10 mouse cellular contexts compared by ENCODE assay signal in genomic region chr13:48663211-48663987, GRCm38 (mm10). TPM values are rescaled to one million over a fixed set of nuclear protein-coding genes. Genes with fewer than 3 reads are reported as not detected.
DNase-seq lines count a peak whose midpoint lies in the region; ATAC-seq lines count a peak whose summit lies in the region.
"Had no signal": no experiment of that assay in that cellular context is flagged by ENCODE, and none has a peak within 500 bp of the region (broad histone marks: within the 10 kb centered on the region; RNA-seq: fewer than 3 reads in every experiment).

No protein-coding gene starts in this region.

- no peaks in the 10 kb centered on the region for H3K9me3 ChIP-seq in kidney, embryonic 14.5 days (ENCODE audit: control insufficient read depth, low read length)
- no peaks in the 10 kb centered on the region for H3K9me3 ChIP-seq in hindbrain, embryonic 14.5 days (ENCODE audit: control insufficient read depth, low read length)
- H3K9me3 ChIP-seq in midbrain, embryonic 15.5 days = no peaks in the 10 kb centered on the region

- no peak for DNase-seq in kidney, postnatal 14 days
- DNase-seq in embryo, embryonic 11 days = peak; percentile 65
- DNase-seq in hindbrain, embryonic 14.5 days (ENCODE audit: low spot score) = peak; percentile 35
- DNase-seq in left cerebral cortex, adult 18-20 months (ENCODE audit: low spot score in 2 of 2) = no peak
- DNase-seq in layer of hippocampus, postnatal 14 days (ENCODE audit: low spot score in 2 of 2) = no peak

- WGBS in kidney, embryonic 14.5 days = 2% methylated on average over 54 of the region's 54 CpGs
- 2% methylated on average over 53 of the region's 54 CpGs for WGBS in hindbrain, embryonic 14.5 days
- WGBS in midbrain, embryonic 15.5 days = 2% methylated on average over 45 of the region's 54 CpGs

- H3K27ac ChIP-seq in kidney, embryonic 14.5 days (ENCODE audit: low read depth, low read length) = no peak overlapping the region
- no peak overlapping the region for H3K27ac ChIP-seq in hindbrain, embryonic 14.5 days
- H3K27ac ChIP-seq in midbrain, embryonic 15.5 days = no peak overlapping the region

- peaks cover 16% of the 10 kb centered on the region; the same call in 1 of the 2 replicates for H3K4me1 ChIP-seq in kidney, embryonic 14.5 days (ENCODE audit: control insufficient read depth, insufficient read depth, low read length)
- H3K4me1 ChIP-seq in hindbrain, embryonic 14.5 days (replicated peaks; ENCODE audit: control insufficient read depth, insufficient read depth, low read length) = peaks cover 8% of the 10 kb centered on the region; the same call in 1 of the 2 replicates
- H3K4me1 ChIP-seq in midbrain, embryonic 15.5 days = peaks cover 33% of the 10 kb centered on the region

- 0 out of 2 replicates have a peak, but pooled peaks have one; percentile 8 for ATAC-seq in kidney, embryonic 14.5 days (ENCODE audit: low FRiP score, low TSS enrichment)
- no peak for ATAC-seq in hindbrain, embryonic 14.5 days (ENCODE audit: low FRiP score)
- ATAC-seq in midbrain, embryonic 15.5 days (replicated peaks) = no peak
- no peak for ATAC-seq in erythroblast, adult 5-6 weeks (replicated peaks; ENCODE audit: low FRiP score, poor library complexity, severe bottlenecking)

- H3K4me2 ChIP-seq in kidney, embryonic 14.5 days (replicated peaks; ENCODE audit: low read depth, low read length) = peak overlapping the region; percentile 92
- peak overlapping the region; percentile 56 for H3K4me2 ChIP-seq in hindbrain, embryonic 14.5 days (replicated peaks)
- H3K4me2 ChIP-seq in midbrain, embryonic 15.5 days = peak overlapping the region; percentile 55

- peak overlapping the region; percentile 49 for H3K4me3 ChIP-seq in kidney, embryonic 14.5 days (ENCODE audit: low read length)
- H3K4me3 ChIP-seq in hindbrain, embryonic 14.5 days (replicated peaks; ENCODE audit: low read length) = peak overlapping the region; percentile 30
- H3K4me3 ChIP-seq in midbrain, embryonic 15.5 days = peak overlapping the region; percentile 32

- H3K9ac ChIP-seq in kidney, embryonic 14.5 days (ENCODE audit: low read depth, low read length) = peak overlapping the region; percentile 45
- H3K9ac ChIP-seq in hindbrain, embryonic 14.5 days = 0 out of 2 replicates have a peak overlapping the region, but pooled peaks have one; percentile 14
- no peak overlapping the region for H3K9ac ChIP-seq in midbrain, embryonic 15.5 days

- peaks cover 94% of the 10 kb centered on the region for H3K27me3 ChIP-seq in kidney, embryonic 14.5 days (ENCODE audit: control insufficient read depth, insufficient read depth, low read length)
- H3K27me3 ChIP-seq in hindbrain, embryonic 14.5 days (ENCODE audit: control insufficient read depth, insufficient read depth, low read length) = peaks cover 94% of the 10 kb centered on the region
- peaks cover 84% of the 10 kb centered on the region for H3K27me3 ChIP-seq in midbrain, embryonic 15.5 days (replicated peaks)

- no peaks in the 10 kb centered on the region for H3K36me3 ChIP-seq in kidney, embryonic 14.5 days (ENCODE audit: control insufficient read depth, insufficient read depth, low read length)
- H3K36me3 ChIP-seq in hindbrain, embryonic 14.5 days (replicated peaks; ENCODE audit: control insufficient read depth, insufficient read depth) = no peaks in the 10 kb centered on the region
- H3K36me3 ChIP-seq in midbrain, embryonic 15.5 days (replicated peaks) = no peaks in the 10 kb centered on the region
- H3K36me3 ChIP-seq: G1E had no signal

RNA-seq across cellular contexts. Expression of gene Barx1, which starts 0.6 kb away (rescaled TPM):
- polyA plus RNA-seq in kidney, embryonic 14.5 days (2014; fragmentation: Nextera tagmentation; extraction: Ambion mirVana) = 0.46 TPM in 1 of 2 replicates, not detected in the other
- not detected in 2 replicates for polyA plus RNA-seq in hindbrain, embryonic 14.5 days (2014; fragmentation: Nextera tagmentation; extraction: Ambion mirVana)
- polyA plus RNA-seq in midbrain, embryonic 15.5 days (2015; fragmentation: Nextera tagmentation; extraction: Ambion mirVana) = not detected in 2 replicates
- not detected in 2 replicates for total RNA-seq in erythroblast, adult 5-6 weeks (2015; ENCODE audit: low replicate concordance)
- total RNA-seq in erythroblast, adult 5-6 weeks (2017; ENCODE audit: low replicate concordance) = not detected in 2 replicates
- total RNA-seq in left cerebral cortex, adult 18-20 months (2021) = not detected
- total RNA-seq in layer of hippocampus, postnatal 14 days (2021) = not detected
- total RNA-seq: G1E; left cerebral cortex, postnatal 36 days had no signal
- polyA plus RNA-seq: G1E had no signal

RNA-seq across cellular contexts. Expression of gene Ptpdc1, which starts 37.9 kb away (rescaled TPM):
- polyA plus RNA-seq in kidney, embryonic 14.5 days (2014; fragmentation: Nextera tagmentation; extraction: Ambion mirVana) = 6.5 and 15.0 TPM in 2 replicates
- polyA plus RNA-seq in hindbrain, embryonic 14.5 days (2014; fragmentation: Nextera tagmentation; extraction: Ambion mirVana) = 21.6 and 21.7 TPM in 2 replicates
- polyA plus RNA-seq in midbrain, embryonic 15.5 days (2015; fragmentation: Nextera tagmentation; extraction: Ambion mirVana) = 16.1 and 18.6 TPM in 2 replicates
- total RNA-seq in erythroblast, adult 5-6 weeks (2015; ENCODE audit: low replicate concordance) = 1.0 TPM in 1 of 2 replicates, not detected in the other
- total RNA-seq in erythroblast, adult 5-6 weeks (2017; ENCODE audit: low replicate concordance) = 0.43 and 0.56 TPM in 2 replicates
- total RNA-seq in left cerebral cortex, adult 18-20 months (2021) = 10 to 100 TPM; 21.8 to 23.5 TPM
- total RNA-seq in layer of hippocampus, postnatal 14 days (2021) = 10 to 100 TPM; 38.2 to 43.0 TPM
- polyA plus RNA-seq: G1E had no signal

Comparison
In these comparisons a context has a peak if more than half of its experiments do, and no peak if none do; other contexts are left out.
1. DNase-seq: peak in embryo, embryonic 11 days (single experiment) and hindbrain, embryonic 14.5 days (single experiment); none in kidney, postnatal 14 days (single experiment), left cerebral cortex, adult 18-20 months (0 of 2) and layer of hippocampus, postnatal 14 days (0 of 2).
2. RNA of gene Ptpdc1, which starts 37.9 kb away (total RNA-seq): 38.2 to 43.0 TPM in layer of hippocampus, postnatal 14 days and 21.8 to 23.5 TPM in left cerebral cortex, adult 18-20 months; 0.43 to 1.0 TPM in erythroblast, adult 5-6 weeks; every median in the first group is over 10 times any median in the second.
3. Peak in every context shown above with its lines, with median percentiles within 50 percentile points of each other: H3K4me2 ChIP-seq and H3K4me3 ChIP-seq.